Mouse (Mus musculus): ENCODE measurements around the gene Dpep3. TPM values are rescaled to one million over a fixed set of nuclear protein-coding genes. Genes with fewer than 3 reads are reported as not detected.
"Not testable (repeated sequence)": the region's sequence is repeated elsewhere in the genome, so short reads cannot be mapped to it uniquely, and the experiment has no call there.

The Dpep3 gene
- polyA plus RNA-seq (2015; fragmentation: Nextera tagmentation; extraction: Ambion mirVana) = not detected in 2 replicates

DNA sequence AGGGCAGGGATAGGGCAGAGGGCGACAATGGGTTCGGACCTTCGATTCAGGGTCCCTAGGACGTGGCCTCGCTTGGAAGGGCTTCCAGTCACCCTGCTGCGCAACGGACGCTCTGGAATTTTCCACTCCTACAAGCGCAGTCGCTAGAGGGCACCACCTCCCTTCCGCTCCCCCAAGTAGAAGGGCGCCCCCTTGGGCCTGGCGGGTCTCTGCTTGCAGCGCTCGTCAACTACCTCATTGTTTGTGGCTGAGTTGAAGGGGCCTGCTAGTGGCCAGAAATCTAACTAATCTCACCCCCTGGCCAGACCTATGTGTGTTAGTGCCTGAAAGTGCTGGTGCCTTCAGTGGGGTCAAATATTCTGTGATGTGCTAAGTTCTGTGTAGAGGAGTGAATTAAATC, at the start of gene Dpep3:
Gene Dpep3 (minus strand): TSS at position 105 of the 400 bp plus-strand sequence.
- Histone ChIP-seq H3K4me1 (no peaks in the 10 kb centered on the region), H3K4me3 (no peak within 1 kb of the TSS), H3K9me3 (no peaks in the 10 kb centered on the region), H3K4me2 (replicated peaks) (no peak within 1 kb of the TSS), H3K27me3 (no peaks in the 10 kb centered on the region), H3K36me3 (no peaks in the 10 kb centered on the region), H3K9ac (replicated peaks) (no peak within 1 kb of the TSS), H3K27ac (replicated peaks) (no peak within 1 kb of the TSS)
- no peak for ATAC-seq (replicated peaks)
- 92% methylated on average over 15 of the region's 15 CpGs for WGBS

- Histone ChIP-seq H3K4me2 (replicated peaks) (no peak overlapping the region), H3K4me3 (no peak overlapping the region), H3K4me1 (no peaks in the 10 kb centered on the region), H3K27me3 (no peaks in the 10 kb centered on the region), H3K9me3 (no peaks in the 10 kb centered on the region), H3K36me3 (0 out of 2 replicates have a peak, but pooled peaks cover 2% of the 10 kb centered on the region), H3K27ac (replicated peaks) (no peak overlapping the region), H3K9ac (replicated peaks) (no peak overlapping the region)
- peak; percentile 57; the same call in 1 of the 2 replicates for ATAC-seq (replicated peaks)
These were observed 43.3 kb upstream of the Dpep3 start for GRCm38 (mm10) chr8:106022483-106022882.

DNA sequence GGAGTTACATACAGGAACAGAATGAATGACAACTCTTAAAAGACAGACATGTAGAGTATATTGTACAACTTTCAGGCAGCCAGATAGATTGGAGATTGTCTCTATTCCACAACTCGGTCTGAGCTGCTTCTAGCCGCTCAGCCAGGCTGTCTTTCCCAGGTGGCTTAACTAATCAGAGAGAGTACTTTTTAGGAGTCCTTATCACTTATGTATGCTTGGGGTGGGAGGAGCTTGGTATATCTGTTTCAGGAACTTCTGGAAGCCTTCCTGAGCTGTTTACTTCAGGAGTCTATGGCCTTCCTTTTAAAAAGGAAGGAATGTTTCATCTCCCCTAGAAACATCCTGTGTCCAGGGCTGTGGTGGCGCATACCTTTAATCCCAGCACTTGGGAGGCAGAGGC, 38.8 kb upstream of the Dpep3 start:
- WGBS = 86% methylated on average over 3 of the region's 3 CpGs
- H3K4me1 ChIP-seq = no peaks in the 10 kb centered on the region

DNA sequence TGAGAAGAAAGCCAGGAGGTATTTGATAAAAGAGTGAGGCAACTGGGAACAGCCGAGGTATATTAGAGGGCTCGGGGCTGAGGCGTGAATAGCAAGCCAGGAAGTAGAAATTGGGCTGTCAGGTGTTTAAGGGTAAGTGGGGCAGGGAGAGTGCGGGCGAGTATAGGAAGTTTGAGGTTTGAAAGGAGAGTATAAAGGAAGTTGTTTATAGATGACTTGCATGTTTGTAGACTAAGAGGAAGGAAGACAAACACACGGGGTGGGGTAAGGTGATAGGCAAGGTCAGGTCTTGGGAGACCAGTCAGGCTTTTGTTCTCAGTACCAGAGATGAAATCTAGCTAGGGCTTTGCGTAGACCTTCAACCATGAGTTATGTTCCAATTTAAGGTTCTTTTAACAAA, 37.9 kb upstream of the Dpep3 start:
- Histone ChIP-seq H3K9ac (replicated peaks) (no peak overlapping the region), H3K4me1 (peaks cover under 1% of the 10 kb centered on the region), H3K4me3 (no peak overlapping the region), H3K36me3 (peaks cover 9% of the 10 kb centered on the region; the same call in 1 of the 2 replicates), H3K4me2 (replicated peaks) (no peak overlapping the region), H3K27ac (replicated peaks) (no peak overlapping the region), H3K9me3 (no peaks in the 10 kb centered on the region), H3K27me3 (no peaks in the 10 kb centered on the region)
- no peak for ATAC-seq (replicated peaks)
- WGBS = 89% methylated on average over 7 of the region's 7 CpGs

More for the DNA sequence above, 38.8 kb upstream of the Dpep3 start:
- Histone ChIP-seq H3K27ac (replicated peaks) (no peak overlapping the region), H3K9ac (replicated peaks) (no peak overlapping the region), H3K9me3 (no peaks in the 10 kb centered on the region), H3K27me3 (no peaks in the 10 kb centered on the region), H3K4me3 (no peak overlapping the region), H3K4me2 (replicated peaks) (no peak overlapping the region), H3K36me3 (peaks cover 9% of the 10 kb centered on the region; the same call in 1 of the 2 replicates)
- no peak for ATAC-seq (replicated peaks)

- H3K9me3 ChIP-seq = no peaks in the 10 kb centered on the region
- no peak overlapping the region for H3K9ac ChIP-seq (replicated peaks)
- H3K36me3 ChIP-seq = peaks cover 9% of the 10 kb centered on the region; the same call in 1 of the 2 replicates
- 94% methylated on average over 6 of the region's 6 CpGs for WGBS
- no peak for ATAC-seq (replicated peaks)
- no peak overlapping the region for H3K27ac ChIP-seq (replicated peaks)
- no peaks in the 10 kb centered on the region for H3K27me3 ChIP-seq
- H3K4me3 ChIP-seq = no peak overlapping the region
- peaks cover 7% of the 10 kb centered on the region for H3K4me1 ChIP-seq
- no peak overlapping the region for H3K4me2 ChIP-seq (replicated peaks)
These were observed 37.1 kb upstream of the Dpep3 start for GRCm38 (mm10) chr8:106016284-106016683.

DNA sequence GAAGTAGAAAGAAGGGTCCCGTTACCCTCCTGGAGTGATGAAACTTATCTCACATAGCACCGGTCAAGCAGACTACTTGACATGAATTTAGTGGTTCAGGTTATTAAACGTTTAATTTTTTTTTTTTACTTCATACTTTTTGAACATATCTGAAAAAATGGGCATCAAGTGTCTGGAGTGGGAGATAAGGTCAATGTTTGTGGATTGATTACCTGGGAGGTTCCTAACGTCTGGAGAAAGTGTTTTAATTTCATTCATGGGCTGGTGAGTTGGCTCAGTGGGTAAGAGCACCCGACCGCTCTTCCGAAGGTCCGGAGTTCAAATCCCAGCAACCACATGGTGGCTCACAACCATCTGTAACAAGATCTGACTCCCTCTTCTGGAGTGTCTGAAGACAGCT, 33.0 kb upstream of the Dpep3 start:
- peaks cover 10% of the 10 kb centered on the region; the same call in 1 of the 2 replicates for H3K36me3 ChIP-seq
- H3K9ac ChIP-seq (replicated peaks); ATAC-seq (replicated peaks); H3K27ac ChIP-seq (replicated peaks); H3K27me3 ChIP-seq; H3K9me3 ChIP-seq: not testable (repeated sequence)
- H3K4me2 ChIP-seq (replicated peaks) = peak overlapping the region; percentile 81
- H3K4me3 ChIP-seq = peak overlapping the region; percentile 76
- 84% methylated on average over 8 of the region's 8 CpGs for WGBS
- H3K4me1 ChIP-seq = peaks cover 20% of the 10 kb centered on the region

- peak within 1 kb of the TSS; percentile 81 for H3K4me2 ChIP-seq (replicated peaks)
- no peaks in the 10 kb centered on the region for H3K9me3 ChIP-seq
- H3K9ac ChIP-seq (replicated peaks) = peak within 1 kb of the TSS; percentile 78
- peak within 1 kb of the TSS; percentile 76 for H3K4me3 ChIP-seq
- ATAC-seq (replicated peaks) = no peak; the same call in 1 of the 2 replicates
- peak within 1 kb of the TSS; percentile 60 for H3K27ac ChIP-seq (replicated peaks)
- H3K36me3 ChIP-seq = peaks cover 10% of the 10 kb centered on the region; the same call in 1 of the 2 replicates
- WGBS = 0% methylated on average over 6 of the region's 6 CpGs
- peaks cover 20% of the 10 kb centered on the region for H3K4me1 ChIP-seq
- H3K27me3 ChIP-seq = no peaks in the 10 kb centered on the region
These were observed 32.4 kb upstream of the Dpep3 start, which contains the start of gene Ddx28 for GRCm38 (mm10) chr8:106011643-106011986. TSS of gene Ddx28 (minus strand) at chr8:106011882.

DNA sequence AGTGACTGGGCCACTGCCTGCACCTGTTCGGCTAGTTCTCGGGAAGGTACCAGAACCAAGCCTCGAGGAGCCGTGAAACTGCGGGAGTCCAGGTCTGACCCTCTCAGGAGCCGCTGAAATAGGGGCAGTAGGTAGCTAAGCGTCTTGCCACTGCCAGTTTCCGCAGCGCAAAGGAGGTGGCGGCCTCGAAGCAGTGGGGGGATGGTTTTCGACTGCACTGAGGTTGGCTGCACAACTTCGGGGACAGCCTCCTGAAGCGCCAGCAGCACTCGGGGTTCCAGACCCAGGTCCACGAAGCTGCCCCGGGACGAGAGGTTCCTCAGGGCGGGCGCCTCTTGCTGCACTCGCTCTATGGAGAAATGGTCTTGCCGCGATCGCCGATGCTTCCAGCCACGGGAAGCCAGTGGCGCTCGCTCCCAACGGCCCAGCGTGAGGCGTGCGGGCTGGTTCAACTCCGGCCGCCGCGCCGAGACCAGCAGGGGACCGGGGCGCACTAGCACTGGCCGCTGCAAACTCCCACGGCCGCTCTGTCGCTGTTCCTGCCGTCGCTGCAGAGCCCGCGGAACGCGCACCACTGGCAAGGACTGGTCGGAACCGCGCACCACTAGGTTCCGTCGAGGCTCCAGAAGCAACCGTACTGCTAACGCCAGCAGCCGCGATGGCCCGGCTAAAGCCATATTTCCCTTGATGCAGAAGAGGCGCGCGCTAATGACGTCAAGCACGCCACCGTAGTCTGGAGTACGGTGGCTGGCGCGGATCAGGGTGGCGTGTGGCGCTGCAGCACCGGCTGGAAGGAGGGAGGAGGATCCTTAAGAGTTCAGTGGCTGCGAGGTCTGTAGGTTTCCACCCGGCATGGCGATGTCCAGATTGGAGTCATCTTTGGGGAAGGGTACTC, 31.8 kb upstream of the Dpep3 start:
- WGBS = 1% methylated on average over 74 of the region's 74 CpGs
- Histone ChIP-seq H3K27me3 (no peaks in the 10 kb centered on the region), H3K36me3 (peaks cover 6% of the 10 kb centered on the region; the same call in 1 of the 2 replicates), H3K4me3 (peak overlapping the region; percentile 76), H3K9me3 (no peaks in the 10 kb centered on the region), H3K4me2 (replicated peaks) (peak overlapping the region; percentile 81), H3K9ac (replicated peaks) (peak overlapping the region; percentile 78), H3K27ac (replicated peaks) (peak overlapping the region; percentile 60), H3K4me1 (peaks cover 20% of the 10 kb centered on the region)
- ATAC-seq (replicated peaks) = peak; percentile 96

DNA sequence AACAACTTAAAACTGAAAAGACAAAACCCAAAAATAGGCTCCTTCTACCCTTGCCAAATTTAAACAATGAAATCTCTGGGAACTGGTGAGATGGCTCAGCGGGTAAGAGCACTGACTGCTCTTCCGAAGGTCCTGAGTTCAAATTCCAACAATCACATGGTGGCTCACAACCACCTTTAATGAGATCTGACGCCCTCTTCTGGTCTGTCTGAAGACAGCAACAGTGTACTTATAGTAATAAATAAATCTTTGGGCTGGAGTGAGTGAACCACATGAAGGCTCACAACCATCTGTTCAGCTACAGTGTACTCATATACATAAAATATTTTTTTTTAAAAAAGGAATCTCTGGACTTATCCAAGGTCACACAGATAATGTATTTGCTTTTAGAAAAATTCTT, 28.7 kb upstream of the Dpep3 start:
- not testable (repeated sequence) for H3K9ac ChIP-seq (replicated peaks); H3K9me3 ChIP-seq; H3K4me3 ChIP-seq; ATAC-seq (replicated peaks); H3K27ac ChIP-seq (replicated peaks); H3K36me3 ChIP-seq; H3K4me2 ChIP-seq (replicated peaks); H3K27me3 ChIP-seq
- WGBS = 68% methylated on average over 3 of the region's 3 CpGs
- H3K4me1 ChIP-seq = peaks cover 20% of the 10 kb centered on the region

- Histone ChIP-seq H3K27me3 (no peaks in the 10 kb centered on the region), H3K9ac (replicated peaks) (no peak overlapping the region), H3K27ac (replicated peaks) (no peak overlapping the region), H3K4me1 (peaks cover 19% of the 10 kb centered on the region), H3K9me3 (no peaks in the 10 kb centered on the region), H3K4me2 (replicated peaks) (no peak overlapping the region), H3K36me3 (0 out of 2 replicates have a peak, but pooled peaks cover 3% of the 10 kb centered on the region), H3K4me3 (no peak overlapping the region)
- ATAC-seq (replicated peaks) = no peak
- whole genome bisulfite sequencing = 88% methylated on average over 3 of the region's 3 CpGs
These were observed 27.9 kb upstream of the Dpep3 start for GRCm38 (mm10) chr8:106007135-106007534.

GRCm38 (mm10) chr8:106006413-106006812, 27.2 kb upstream of the Dpep3 start:
- Histone ChIP-seq H3K4me1 (peaks cover 13% of the 10 kb centered on the region), H3K36me3 (0 out of 2 replicates have a peak, but pooled peaks cover 3% of the 10 kb centered on the region), H3K4me2 (replicated peaks) (no peak overlapping the region), H3K9me3 (no peaks in the 10 kb centered on the region), H3K9ac (replicated peaks) (no peak overlapping the region), H3K27me3 (no peaks in the 10 kb centered on the region), H3K4me3 (no peak overlapping the region), H3K27ac (replicated peaks) (no peak overlapping the region)
- ATAC-seq (replicated peaks) = no peak
- WGBS = 89% methylated on average over 4 of the region's 4 CpGs

- no peak within 1 kb of the TSS for H3K27ac ChIP-seq (replicated peaks)
- H3K9me3 ChIP-seq = no peaks in the 10 kb centered on the region
- H3K27me3 ChIP-seq = no peaks in the 10 kb centered on the region
- no peak within 1 kb of the TSS for H3K4me3 ChIP-seq
- H3K9ac ChIP-seq (replicated peaks) = no peak within 1 kb of the TSS
- peaks cover 13% of the 10 kb centered on the region for H3K4me1 ChIP-seq
- whole genome bisulfite sequencing = 85% methylated on average over 4 of the region's 4 CpGs
- no peak for ATAC-seq (replicated peaks)
- H3K4me2 ChIP-seq (replicated peaks) = no peak within 1 kb of the TSS
- 0 out of 2 replicates have a peak, but pooled peaks cover 3% of the 10 kb centered on the region for H3K36me3 ChIP-seq
These were observed 26.6 kb upstream of the Dpep3 start, which contains the start of gene Dpep2nb for GRCm38 (mm10) chr8:106005875-106006274. TSS of gene Dpep2nb (minus strand) at chr8:106005975.

All from forebrain, embryonic 15.5 days (tissue).